Mouse (Mus musculus): ENCODE results near the gene Pdxk. TPM values are rescaled to one million over a fixed set of nuclear protein-coding genes. Genes with fewer than 3 reads are reported as not detected.

Gene Pdxk
- polyA plus RNA-seq, 1 experiment from 2014 or later: 8.0 TPM

DNA sequence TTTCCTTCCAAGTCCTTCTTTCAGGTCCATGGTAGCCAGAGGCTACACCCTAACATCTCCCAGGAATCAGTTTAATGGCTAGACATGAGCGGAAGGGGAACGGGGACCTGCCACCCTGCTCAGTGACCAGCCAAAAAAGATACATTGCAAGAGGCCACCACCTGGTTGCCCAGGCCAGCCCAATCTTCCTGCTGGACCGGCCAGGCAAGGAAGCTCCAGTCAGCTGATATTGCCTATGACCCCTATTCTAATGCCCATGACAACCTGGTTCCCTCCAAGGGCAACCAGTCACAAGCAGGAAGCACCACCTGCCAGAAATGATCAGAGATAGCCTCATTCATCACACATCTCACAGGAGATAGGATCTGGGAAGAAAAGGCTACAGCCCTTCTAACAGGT, 1.0 kb downstream of the Pdxk start:
- H3K27ac ChIP-seq (ENCODE audit: low read depth, low read length): no peak overlapping the region
- H3K4me1 ChIP-seq (replicated peaks; ENCODE audit: control insufficient read depth, insufficient read depth, low read length): peaks cover 2% of the 10 kb centered on the region; the same call in 1 of the 2 replicates
- no peak for DNase-seq (ENCODE audit: low spot score)
- H3K9me3 ChIP-seq (ENCODE audit: control insufficient read depth, low read length): no peaks in the 10 kb centered on the region
- no peak for ATAC-seq (replicated peaks; ENCODE audit: low FRiP score)
- H3K4me3 ChIP-seq (ENCODE audit: low read depth, low read length): peak overlapping the region; percentile 62
- H3K27me3 ChIP-seq (ENCODE audit: control insufficient read depth, insufficient read depth, low read length): no peaks in the 10 kb centered on the region
- peak overlapping the region; percentile 67; the same call in 1 of the 2 replicates for H3K9ac ChIP-seq (ENCODE audit: low read length)
- 83% methylated on average over 3 of the region's 3 CpGs for WGBS
- H3K4me2 ChIP-seq (ENCODE audit: low read depth, low read length, severe bottlenecking): peak overlapping the region; percentile 99
- no peaks in the 10 kb centered on the region for H3K36me3 ChIP-seq (ENCODE audit: control insufficient read depth, insufficient read depth, low read length)

DNA sequence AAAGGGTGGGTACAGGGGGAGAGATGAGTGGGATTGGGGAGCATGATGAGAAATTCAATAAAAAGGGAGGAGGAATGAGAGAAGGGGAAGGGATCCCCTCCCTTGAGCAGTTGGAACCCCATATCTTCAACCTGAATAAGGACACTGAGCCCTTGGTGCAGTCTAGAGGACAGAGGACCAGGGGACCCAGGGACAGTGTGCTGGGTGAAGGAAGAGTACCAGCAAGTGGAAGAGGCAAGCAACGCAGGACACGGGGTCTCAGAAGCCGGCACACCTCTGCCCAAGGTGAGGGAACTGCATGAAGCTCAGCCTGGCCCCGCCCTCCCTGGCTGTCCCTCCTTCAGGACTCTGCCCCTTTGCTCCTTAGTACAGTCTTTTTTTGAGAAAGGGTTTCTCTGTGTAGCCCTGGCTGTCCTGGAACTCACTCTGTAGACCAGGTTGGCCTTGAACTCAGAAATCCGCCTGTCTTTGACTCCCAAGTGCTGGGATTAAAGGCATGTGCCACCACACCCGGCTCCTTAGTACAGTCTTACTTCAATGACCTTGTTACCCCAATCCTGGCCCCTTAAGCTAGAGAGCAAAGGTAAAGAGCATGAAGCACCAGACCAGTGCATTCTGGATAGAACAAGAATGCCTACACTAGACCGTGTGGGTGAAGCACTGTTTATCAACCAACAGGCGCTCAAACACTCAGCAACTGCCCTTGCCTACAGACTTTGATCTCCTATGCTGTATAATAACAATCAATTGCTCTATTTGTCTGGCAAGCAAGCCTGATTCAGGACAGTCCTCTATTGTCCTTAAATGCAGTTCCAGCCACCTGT, 1.6 kb downstream of the Pdxk start:
- Histone ChIP-seq H3K36me3 (ENCODE audit: control insufficient read depth, insufficient read depth, low read length) (no peaks in the 10 kb centered on the region), H3K4me2 (ENCODE audit: low read depth, low read length, severe bottlenecking) (no peak overlapping the region), H3K9me3 (ENCODE audit: control insufficient read depth, low read length) (no peaks in the 10 kb centered on the region), H3K4me1 (replicated peaks; ENCODE audit: control insufficient read depth, insufficient read depth, low read length) (peaks cover 2% of the 10 kb centered on the region; the same call in 1 of the 2 replicates), H3K9ac (ENCODE audit: low read length) (no peak overlapping the region), H3K27ac (ENCODE audit: low read depth, low read length) (no peak overlapping the region), H3K4me3 (ENCODE audit: low read depth, low read length) (no peak overlapping the region), H3K27me3 (ENCODE audit: control insufficient read depth, insufficient read depth, low read length) (no peaks in the 10 kb centered on the region)
- ATAC-seq (replicated peaks; ENCODE audit: low FRiP score): no peak
- DNase-seq (ENCODE audit: low spot score): no peak
- 86% methylated on average over 8 of the region's 8 CpGs for WGBS

DNA sequence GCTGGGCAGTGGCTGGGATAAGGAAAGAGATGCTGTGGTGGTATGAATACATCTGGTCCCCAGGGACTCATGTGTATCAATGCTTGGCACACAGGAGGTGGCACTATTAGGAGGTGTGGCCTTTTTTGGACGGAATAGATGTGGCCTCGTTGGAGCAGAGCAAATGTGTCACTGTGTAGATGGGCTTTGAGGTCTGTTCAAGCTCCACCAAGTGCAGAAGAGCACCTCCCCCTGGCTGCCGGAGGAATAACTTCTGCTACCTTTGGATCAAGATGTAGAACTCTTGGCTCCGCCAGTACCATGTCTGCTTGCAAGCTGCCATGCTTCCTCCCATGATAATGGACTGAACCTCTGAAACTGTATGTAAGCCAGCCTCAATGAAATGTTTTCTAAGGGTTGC, 3.0 kb downstream of the Pdxk start:
- Histone ChIP-seq H3K9ac (ENCODE audit: low read length) (no peak overlapping the region), H3K4me2 (ENCODE audit: low read depth, low read length, severe bottlenecking) (no peak overlapping the region), H3K27ac (ENCODE audit: low read depth, low read length) (no peak overlapping the region), H3K9me3 (ENCODE audit: control insufficient read depth, low read length) (no peaks in the 10 kb centered on the region), H3K4me1 (replicated peaks; ENCODE audit: control insufficient read depth, insufficient read depth, low read length) (peaks cover 5% of the 10 kb centered on the region), H3K36me3 (ENCODE audit: control insufficient read depth, insufficient read depth, low read length) (no peaks in the 10 kb centered on the region), H3K4me3 (ENCODE audit: low read depth, low read length) (no peak overlapping the region), H3K27me3 (ENCODE audit: control insufficient read depth, insufficient read depth, low read length) (no peaks in the 10 kb centered on the region)
- no peak for DNase-seq (ENCODE audit: low spot score)
- WGBS: 76% methylated on average over 4 of the region's 4 CpGs
- ATAC-seq (replicated peaks; ENCODE audit: low FRiP score): no peak

DNA sequence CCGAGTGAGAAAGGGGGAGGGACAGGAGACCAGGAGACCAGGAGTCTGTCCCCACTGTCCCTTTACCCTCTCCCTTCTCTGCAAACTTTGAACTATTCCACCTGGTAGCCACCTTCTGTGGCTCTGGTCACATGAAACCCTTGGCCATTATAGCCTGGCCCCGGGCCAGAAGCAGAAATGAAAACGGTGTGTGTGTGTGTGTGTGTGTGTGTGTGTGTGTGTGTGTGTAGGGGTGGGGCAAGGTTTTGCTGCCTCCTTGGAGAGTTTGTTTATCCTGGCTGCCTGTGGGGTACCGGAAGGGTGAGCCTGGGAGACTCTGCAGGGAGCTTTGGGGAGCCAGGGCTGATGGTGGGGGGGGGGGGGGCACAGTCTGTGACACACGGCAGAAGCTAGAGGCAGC, 4.3 kb downstream of the Pdxk start:
- no peaks in the 10 kb centered on the region for H3K27me3 ChIP-seq (ENCODE audit: control insufficient read depth, insufficient read depth, low read length)
- no peaks in the 10 kb centered on the region for H3K36me3 ChIP-seq (ENCODE audit: control insufficient read depth, insufficient read depth, low read length)
- DNase-seq (ENCODE audit: low spot score) (no peak), ATAC-seq (replicated peaks; ENCODE audit: low FRiP score) (no peak)
- H3K9ac ChIP-seq (ENCODE audit: low read length): no peak overlapping the region
- peaks cover 5% of the 10 kb centered on the region for H3K4me1 ChIP-seq (replicated peaks; ENCODE audit: control insufficient read depth, insufficient read depth, low read length)
- H3K4me3 ChIP-seq (ENCODE audit: low read depth, low read length): no peak overlapping the region
- 62% methylated on average over 5 of the region's 5 CpGs for WGBS
- H3K27ac ChIP-seq (ENCODE audit: low read depth, low read length): no peak overlapping the region
- H3K9me3 ChIP-seq (ENCODE audit: control insufficient read depth, low read length): no peaks in the 10 kb centered on the region
- H3K4me2 ChIP-seq (ENCODE audit: low read depth, low read length, severe bottlenecking): no peak overlapping the region

DNA sequence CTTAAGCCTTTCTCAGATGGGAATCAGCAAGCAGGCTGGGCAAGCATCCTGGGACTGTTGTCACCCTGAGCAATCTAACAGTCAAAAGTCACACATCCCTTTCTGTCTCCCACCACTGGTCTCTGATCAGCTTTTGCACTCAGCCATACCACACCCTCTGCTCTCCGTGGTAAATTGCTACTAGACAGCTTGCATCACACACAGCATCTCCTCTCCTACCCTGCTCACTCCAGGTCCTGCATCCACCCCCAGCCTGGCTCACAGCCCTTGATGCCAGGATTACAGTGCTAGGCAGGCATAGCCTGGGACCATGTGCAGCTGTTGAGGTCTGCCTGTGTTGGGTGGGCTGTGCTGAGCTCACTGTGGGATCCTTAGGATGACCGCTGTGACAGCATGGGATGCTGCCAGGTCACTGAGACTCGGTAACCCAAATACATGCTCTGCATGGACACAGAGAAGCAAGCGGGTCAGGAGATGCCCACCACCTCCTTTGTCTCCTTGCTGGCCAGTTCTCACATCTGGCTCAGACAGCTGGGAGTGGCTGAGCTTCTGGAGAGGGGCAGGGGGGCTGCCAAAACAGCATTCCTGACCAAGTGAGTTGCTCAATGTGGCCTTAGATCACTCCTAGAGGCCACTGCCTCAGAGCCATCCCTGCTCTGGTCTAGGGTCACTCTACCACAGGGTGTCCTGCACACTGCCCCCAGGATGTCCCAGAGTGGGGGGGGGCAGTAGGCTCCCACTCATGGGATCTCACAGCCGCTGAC, 6.2 kb downstream of the Pdxk start:
- no peak overlapping the region for H3K4me3 ChIP-seq (ENCODE audit: low read depth, low read length)
- WGBS: 70% methylated on average over 5 of the region's 5 CpGs
- H3K9ac ChIP-seq (ENCODE audit: low read length): no peak overlapping the region
- no peak overlapping the region for H3K4me2 ChIP-seq (ENCODE audit: low read depth, low read length, severe bottlenecking)
- DNase-seq (ENCODE audit: low spot score) (peak; percentile 50), ATAC-seq (replicated peaks; ENCODE audit: low FRiP score) (no peak)
- H3K9me3 ChIP-seq (ENCODE audit: control insufficient read depth, low read length): no peaks in the 10 kb centered on the region
- no peaks in the 10 kb centered on the region for H3K36me3 ChIP-seq (ENCODE audit: control insufficient read depth, insufficient read depth, low read length)
- H3K27ac ChIP-seq (ENCODE audit: low read depth, low read length): no peak overlapping the region
- H3K27me3 ChIP-seq (ENCODE audit: control insufficient read depth, insufficient read depth, low read length): no peaks in the 10 kb centered on the region
- peaks cover 3% of the 10 kb centered on the region for H3K4me1 ChIP-seq (replicated peaks; ENCODE audit: control insufficient read depth, insufficient read depth, low read length)

DNA sequence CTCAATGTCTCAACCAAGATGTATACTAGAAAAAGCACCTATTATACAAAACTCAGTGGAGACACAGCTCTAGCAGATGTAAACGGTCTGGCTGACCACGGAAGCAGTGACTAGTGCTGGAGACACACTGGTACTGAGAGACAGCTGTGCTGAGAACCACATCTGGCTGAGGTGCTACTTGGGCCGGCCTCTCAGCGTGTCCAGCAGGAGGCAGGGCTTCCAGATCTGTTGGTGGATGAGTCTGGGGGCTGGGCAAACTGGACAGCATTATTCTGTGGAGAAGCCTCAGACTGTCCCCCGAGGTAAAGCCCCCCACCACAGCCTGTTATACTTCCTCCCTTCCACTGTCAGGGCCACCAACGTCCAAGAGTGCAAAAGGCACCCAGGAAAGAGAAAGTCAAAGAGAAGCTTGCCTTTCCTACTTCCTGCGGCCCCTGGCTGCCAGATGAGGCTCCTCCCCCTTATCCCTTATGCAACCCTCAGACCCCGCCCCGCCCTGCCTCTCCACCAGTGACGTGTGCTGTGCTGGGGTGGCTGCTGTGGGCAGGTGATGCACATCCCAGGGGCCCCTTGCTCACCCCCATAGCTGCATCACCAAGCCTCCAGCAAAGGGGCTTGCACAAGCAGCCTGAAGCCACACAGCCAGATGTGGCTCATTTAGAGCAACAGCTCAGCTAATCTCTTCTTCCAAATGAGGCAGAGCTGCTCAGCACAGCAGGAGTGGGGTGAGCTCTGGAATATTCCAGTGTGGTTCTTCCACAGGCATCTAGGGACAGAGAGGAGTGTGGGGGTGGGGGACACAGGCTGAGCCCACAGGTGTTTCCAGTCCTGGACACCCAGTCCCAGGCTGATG, 7.1 kb downstream of the Pdxk start:
- ATAC-seq (replicated peaks; ENCODE audit: low FRiP score): no peak; the same call in 1 of the 2 replicates
- DNase-seq (ENCODE audit: low spot score): peak; percentile 56
- H3K9ac ChIP-seq (ENCODE audit: low read length): no peak overlapping the region
- no peaks in the 10 kb centered on the region for H3K36me3 ChIP-seq (ENCODE audit: control insufficient read depth, insufficient read depth, low read length)
- peaks cover 3% of the 10 kb centered on the region for H3K4me1 ChIP-seq (replicated peaks; ENCODE audit: control insufficient read depth, insufficient read depth, low read length)
- 30% methylated on average over 10 of the region's 10 CpGs for WGBS
- no peaks in the 10 kb centered on the region for H3K9me3 ChIP-seq (ENCODE audit: control insufficient read depth, low read length)
- H3K4me2 ChIP-seq (ENCODE audit: low read depth, low read length, severe bottlenecking): no peak overlapping the region
- H3K4me3 ChIP-seq (ENCODE audit: low read depth, low read length): no peak overlapping the region
- no peak overlapping the region for H3K27ac ChIP-seq (ENCODE audit: low read depth, low read length)
- no peaks in the 10 kb centered on the region for H3K27me3 ChIP-seq (ENCODE audit: control insufficient read depth, insufficient read depth, low read length)

DNA sequence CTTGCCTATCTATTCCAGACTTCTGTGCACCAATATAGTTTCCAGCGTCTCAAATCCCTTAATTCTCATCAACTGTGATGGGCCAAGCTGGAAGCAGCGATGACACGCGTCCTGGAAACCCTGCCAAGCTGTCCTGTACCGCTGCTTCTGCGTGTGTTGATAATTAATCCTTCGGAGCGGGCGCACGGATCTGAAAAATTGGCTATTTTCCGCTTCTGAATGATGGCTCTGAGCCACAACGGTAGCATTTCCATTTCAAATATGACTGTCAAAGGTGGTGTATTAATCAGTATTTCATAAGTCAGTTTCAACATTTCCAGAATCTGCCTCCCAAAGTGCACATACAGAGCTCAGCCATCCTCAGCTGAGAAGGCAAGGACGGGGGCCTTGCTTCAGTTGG, 8.1 kb downstream of the Pdxk start:
- WGBS: 96% methylated on average over 13 of the region's 13 CpGs
- Histone ChIP-seq H3K36me3 (ENCODE audit: control insufficient read depth, insufficient read depth, low read length) (no peaks in the 10 kb centered on the region), H3K4me1 (replicated peaks; ENCODE audit: control insufficient read depth, insufficient read depth, low read length) (peaks cover 3% of the 10 kb centered on the region), H3K4me2 (ENCODE audit: low read depth, low read length, severe bottlenecking) (no peak overlapping the region), H3K4me3 (ENCODE audit: low read depth, low read length) (no peak overlapping the region), H3K9me3 (ENCODE audit: control insufficient read depth, low read length) (no peaks in the 10 kb centered on the region), H3K27me3 (ENCODE audit: control insufficient read depth, insufficient read depth, low read length) (no peaks in the 10 kb centered on the region), H3K9ac (ENCODE audit: low read length) (no peak overlapping the region), H3K27ac (ENCODE audit: low read depth, low read length) (no peak overlapping the region)
- DNase-seq (ENCODE audit: low spot score) (no peak), ATAC-seq (replicated peaks; ENCODE audit: low FRiP score) (no peak)

DNA sequence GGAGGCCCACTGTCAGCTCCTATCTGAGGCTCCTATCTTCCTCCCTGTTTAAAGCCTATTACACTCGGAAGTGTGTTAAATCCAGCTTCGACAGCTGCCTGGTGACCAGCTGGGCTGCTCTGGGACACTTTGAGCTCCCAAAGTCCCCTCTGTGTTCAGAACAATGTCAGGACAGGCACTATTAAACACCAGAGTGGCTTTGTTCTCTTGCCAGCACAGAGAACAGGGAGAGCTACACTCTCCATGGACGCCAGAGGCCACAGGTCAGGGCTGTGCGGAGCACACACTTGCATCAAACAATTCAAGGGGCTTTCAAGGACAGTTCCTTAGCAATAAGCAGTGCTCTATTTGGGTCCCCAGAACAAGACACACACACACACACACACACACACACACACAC, 12.1 kb downstream of the Pdxk start:
- H3K9ac ChIP-seq (ENCODE audit: low read length): no peak overlapping the region

More for the DNA sequence above, 12.1 kb downstream of the Pdxk start:
- 46% methylated on average over 4 of the region's 4 CpGs for WGBS
- DNase-seq (ENCODE audit: low spot score): no peak
- Histone ChIP-seq H3K9me3 (ENCODE audit: control insufficient read depth, low read length) (no peaks in the 10 kb centered on the region), H3K36me3 (ENCODE audit: control insufficient read depth, insufficient read depth, low read length) (no peaks in the 10 kb centered on the region), H3K4me3 (ENCODE audit: low read depth, low read length) (no peak overlapping the region), H3K27me3 (ENCODE audit: control insufficient read depth, insufficient read depth, low read length) (no peaks in the 10 kb centered on the region), H3K4me1 (replicated peaks; ENCODE audit: control insufficient read depth, insufficient read depth, low read length) (no peaks in the 10 kb centered on the region), H3K27ac (ENCODE audit: low read depth, low read length) (no peak overlapping the region), H3K4me2 (ENCODE audit: low read depth, low read length, severe bottlenecking) (no peak overlapping the region)
- ATAC-seq (replicated peaks; ENCODE audit: low FRiP score): no peak

Measured in forebrain, embryonic 11.5 days (tissue).